Mouse (Mus musculus) forebrain, embryonic 16.5 days (tissue): ENCODE data around the gene Nap1l1. TPM values are rescaled to one million over a fixed set of nuclear protein-coding genes. Genes with fewer than 3 reads are reported as not detected.

Experiments used
- ATAC-seq: fragments of 200-750 bp; cut with Nextera tagmentation; 2 replicates; pipeline ENCODE4 v1.8.0; 2017; ENCODE audit warnings: mild to moderate bottlenecking, moderate library complexity
- H3K27ac ChIP-seq: fragments of 300-500 bp; sonication (generic); 2 replicates; pipeline ENCODE4 v1.5.1; 2014; ENCODE audit warnings: low read length, control low read depth
- H3K27me3 ChIP-seq: fragments of 300-500 bp; sonication (generic); replicated peaks from 2 replicates; pipeline ENCODE4 v1.6.1; 2014; ENCODE audit warnings: low read length; ENCODE audit not compliant: control insufficient read depth, insufficient read depth
- H3K36me3 ChIP-seq: fragments of 300-500 bp; sonication (generic); 2 replicates; pipeline ENCODE4 v1.6.1; 2014; ENCODE audit not compliant: control insufficient read depth, insufficient read depth
- H3K4me1 ChIP-seq: fragments of 300-500 bp; sonication (generic); replicated peaks from 2 replicates; pipeline ENCODE4 v1.6.1; 2014; ENCODE audit warnings: low read length; ENCODE audit not compliant: control insufficient read depth, insufficient read depth
- H3K4me2 ChIP-seq: fragments of 300-500 bp; sonication (generic); 2 replicates; pipeline ENCODE4 v1.6.1; 2014; ENCODE audit warnings: mild to moderate bottlenecking, low read length, control low read depth
- H3K4me3 ChIP-seq: fragments of 300-500 bp; sonication (generic); replicated peaks from 2 replicates; pipeline ENCODE4 v1.5.1; 2014; ENCODE audit warnings: mild to moderate bottlenecking, low read length, control low read depth
- H3K9ac ChIP-seq: fragments of 300-500 bp; sonication (generic); replicated peaks from 2 replicates; pipeline ENCODE4 v1.6.1; 2014; ENCODE audit warnings: low read depth, low read length, control low read depth
- H3K9me3 ChIP-seq: fragments of 300-500 bp; sonication (generic); 2 replicates; pipeline ENCODE4 v1.6.1; 2016; ENCODE audit warnings: low read length; ENCODE audit not compliant: control insufficient read depth
- WGBS: fragments of 180-500 bp; shearing (Covaris S2); extraction: QIAGEN DNeasy Blood & Tissue Kit; methylation state at CpG from one replicate; pipeline ENCODE4 v1.1.7; 2014; 5-methylcytosine and 5-hydroxymethylcytosine counted together
- polyA plus RNA-seq: library from polyadenylated mRNA; unstranded; fragments of >200 nt; fragmentation: Nextera tagmentation; extraction: Ambion mirVana; gene quantifications from 2 replicates; pipeline ENCODE4 v1.2.1, GENCODE M21; 2015

The Nap1l1 gene
- polyA plus RNA-seq, 1 experiment from 2014 or later: 199 TPM

DNA sequence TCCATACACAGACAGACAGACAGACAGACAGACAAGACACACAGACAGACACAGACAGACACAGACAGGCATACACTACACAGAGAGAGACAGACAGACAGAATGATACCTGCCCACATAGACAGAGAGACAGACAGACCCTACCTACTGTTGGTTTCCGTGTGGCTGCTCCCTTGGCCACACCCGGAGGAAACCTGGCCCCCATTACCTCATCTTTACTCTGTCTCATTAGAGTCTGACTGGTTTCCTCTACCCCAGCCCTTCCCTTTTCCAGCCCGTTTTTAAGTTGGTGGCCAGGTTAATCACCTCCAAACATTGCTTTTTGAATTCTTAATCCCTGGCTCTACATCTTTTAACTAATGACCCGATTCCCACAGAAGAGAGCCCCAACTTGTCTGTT, 55.3 kb downstream of the Nap1l1 start:
- 0 out of 2 replicates have a peak, but pooled peaks cover 3% of the 10 kb centered on the region for H3K4me1 ChIP-seq
- 64% methylated on average over 4 of the region's 4 CpGs for WGBS
- H3K9ac ChIP-seq: no peak overlapping the region
- no peak for ATAC-seq
- H3K36me3 ChIP-seq: no peaks in the 10 kb centered on the region
- H3K27me3 ChIP-seq: no peaks in the 10 kb centered on the region; the same call in 1 of the 2 replicates
- H3K27ac ChIP-seq: no peak overlapping the region
- H3K4me3 ChIP-seq: no peak overlapping the region
- H3K9me3 ChIP-seq: no peaks in the 10 kb centered on the region
- H3K4me2 ChIP-seq: no peak overlapping the region

DNA sequence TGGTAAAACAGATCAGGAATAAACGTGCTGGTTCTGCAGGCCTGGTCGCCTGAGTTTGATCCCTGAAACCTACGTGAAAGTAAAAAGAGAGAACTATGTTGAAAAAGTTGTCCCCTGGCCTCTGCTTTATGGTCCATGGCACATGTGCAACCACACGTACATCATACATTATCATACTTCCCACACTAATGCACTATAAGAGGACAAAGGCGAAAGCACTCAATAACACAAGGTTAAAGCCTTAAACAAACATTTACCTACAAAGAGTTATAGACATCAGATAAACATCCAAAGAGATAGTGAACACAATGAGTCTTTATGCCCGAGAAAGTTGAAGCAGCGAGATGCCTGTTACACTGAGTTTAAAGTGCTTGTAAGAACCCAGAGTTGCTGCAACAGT, 57.4 kb downstream of the Nap1l1 start:
- Histone ChIP-seq H3K4me1 (no peaks in the 10 kb centered on the region), H3K27me3 (no peaks in the 10 kb centered on the region), H3K36me3 (no peaks in the 10 kb centered on the region), H3K9ac (no peak overlapping the region), H3K27ac (no peak overlapping the region), H3K4me3 (no peak overlapping the region), H3K9me3 (no peaks in the 10 kb centered on the region), H3K4me2 (no peak overlapping the region)
- ATAC-seq: no peak
- WGBS: 95% methylated on average over 7 of the region's 7 CpGs

DNA sequence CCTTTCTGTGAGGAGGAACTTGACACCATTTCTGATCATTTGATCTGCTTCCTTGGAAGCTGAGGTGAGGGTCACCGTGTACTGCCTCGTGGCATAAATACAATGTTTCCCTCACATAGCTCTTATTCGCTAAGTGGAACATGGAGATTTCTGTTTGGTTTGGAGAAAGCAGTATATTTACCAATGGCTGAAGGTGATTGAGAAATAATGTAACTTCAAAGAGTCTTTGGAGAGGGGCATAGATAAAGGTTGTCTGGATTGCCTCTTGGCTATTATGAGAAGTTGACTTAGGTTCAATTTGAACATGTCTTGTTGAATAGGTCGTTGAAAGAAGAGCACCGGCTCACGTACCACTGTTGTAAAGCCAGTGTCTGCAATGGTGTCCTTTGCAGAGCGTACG, 61.7 kb downstream of the Nap1l1 start:
- Histone ChIP-seq H3K4me3 (no peak overlapping the region), H3K4me2 (no peak overlapping the region), H3K4me1 (no peaks in the 10 kb centered on the region), H3K36me3 (no peaks in the 10 kb centered on the region), H3K9ac (no peak overlapping the region), H3K9me3 (no peaks in the 10 kb centered on the region), H3K27ac (no peak overlapping the region), H3K27me3 (no peaks in the 10 kb centered on the region)
- WGBS: 91% methylated on average over 8 of the region's 8 CpGs
- ATAC-seq: no peak

DNA sequence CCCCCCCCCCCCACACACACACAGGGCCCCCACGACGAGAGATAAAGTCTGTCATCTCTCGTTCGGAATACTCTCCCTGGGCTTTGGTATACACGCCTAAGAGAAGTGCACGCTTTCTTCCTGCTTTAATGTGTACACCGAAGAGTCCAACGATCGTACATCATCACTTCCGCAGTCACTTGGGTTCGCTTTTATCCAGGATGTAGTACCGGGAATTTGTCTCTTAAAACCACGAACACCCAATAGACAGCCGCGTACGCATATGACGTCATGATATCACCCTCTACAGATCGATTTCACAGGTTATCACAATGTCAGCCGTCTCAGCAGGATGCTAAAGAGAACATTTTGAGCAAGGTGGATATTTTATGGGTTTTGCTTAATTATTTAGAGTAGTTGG, 64.4 kb downstream of the Nap1l1 start:
- 86% methylated on average over 19 of the region's 19 CpGs for WGBS
- no peaks in the 10 kb centered on the region for H3K27me3 ChIP-seq
- H3K36me3 ChIP-seq: no peaks in the 10 kb centered on the region
- H3K4me1 ChIP-seq: no peaks in the 10 kb centered on the region
- H3K4me2 ChIP-seq: no peak overlapping the region
- H3K4me3 ChIP-seq: no peak overlapping the region
- no peaks in the 10 kb centered on the region for H3K9me3 ChIP-seq
- H3K27ac ChIP-seq: no peak overlapping the region
- H3K9ac ChIP-seq: no peak overlapping the region
- ATAC-seq: no peak

DNA sequence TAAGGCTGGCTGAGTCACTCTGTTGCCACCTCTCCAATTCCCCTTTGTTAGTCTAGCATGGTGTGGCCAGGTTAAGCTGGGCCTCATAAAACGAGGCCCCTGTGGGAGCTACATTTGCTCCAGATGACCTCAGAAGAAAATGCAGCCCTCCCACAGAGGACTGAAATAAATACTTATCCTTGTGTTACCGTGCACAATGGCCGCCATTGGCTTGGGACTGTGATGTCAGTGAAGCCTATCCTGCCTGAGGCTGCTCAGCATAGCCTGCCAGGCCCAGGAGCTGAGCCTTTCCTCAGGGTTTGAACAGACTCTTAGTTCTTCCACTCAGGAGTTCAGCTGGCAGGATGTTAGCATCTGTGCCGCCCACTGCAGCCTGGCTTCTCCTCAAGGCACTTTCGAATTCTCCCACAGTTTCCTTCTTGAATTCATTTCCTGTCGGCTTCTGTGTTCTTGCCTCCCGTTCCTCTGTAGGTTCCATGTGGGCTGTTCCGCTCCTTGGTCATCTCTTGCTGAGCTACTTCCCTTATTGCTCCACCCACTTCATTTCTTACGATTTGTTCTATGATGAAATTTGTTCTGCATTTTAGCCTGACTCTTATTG, 66.8 kb downstream of the Nap1l1 start:
- no peak overlapping the region for H3K9ac ChIP-seq
- H3K36me3 ChIP-seq: no peaks in the 10 kb centered on the region
- H3K27me3 ChIP-seq: no peaks in the 10 kb centered on the region
- H3K4me1 ChIP-seq: peaks cover 2% of the 10 kb centered on the region; the same call in 1 of the 2 replicates
- H3K9me3 ChIP-seq: no peaks in the 10 kb centered on the region
- 37% methylated on average over 9 of the region's 9 CpGs for WGBS
- no peak overlapping the region for H3K4me3 ChIP-seq
- H3K4me2 ChIP-seq: no peak overlapping the region
- no peak overlapping the region for H3K27ac ChIP-seq
- peak; percentile 49; the same call in 1 of the 2 replicates for ATAC-seq

DNA sequence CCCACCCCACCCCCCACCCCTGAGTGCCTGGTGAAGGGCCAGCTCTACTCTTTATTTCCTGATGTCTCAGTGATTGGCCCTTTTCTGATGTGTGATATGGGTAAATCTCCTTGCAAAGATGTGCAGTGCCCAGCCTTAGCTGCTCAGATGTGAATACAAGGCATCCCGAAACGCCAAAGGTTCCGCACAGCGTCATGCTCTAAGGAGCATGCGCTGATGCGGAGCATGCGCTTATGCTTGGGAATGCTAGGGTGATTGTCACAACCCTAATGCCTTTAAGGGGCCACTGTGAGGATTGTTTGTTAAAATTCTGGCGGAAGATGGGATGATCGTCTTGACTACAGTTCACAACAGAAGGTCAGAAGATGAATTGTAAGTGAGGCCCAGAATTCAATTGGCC, 67.7 kb downstream of the Nap1l1 start:
- H3K27ac ChIP-seq: no peak overlapping the region
- H3K9ac ChIP-seq: no peak overlapping the region
- no peak overlapping the region for H3K4me3 ChIP-seq
- peaks cover 2% of the 10 kb centered on the region; the same call in 1 of the 2 replicates for H3K4me1 ChIP-seq
- no peak overlapping the region for H3K4me2 ChIP-seq
- H3K9me3 ChIP-seq: no peaks in the 10 kb centered on the region
- 81% methylated on average over 9 of the region's 9 CpGs for WGBS
- no peaks in the 10 kb centered on the region for H3K27me3 ChIP-seq
- H3K36me3 ChIP-seq: no peaks in the 10 kb centered on the region
- no peak for ATAC-seq

DNA sequence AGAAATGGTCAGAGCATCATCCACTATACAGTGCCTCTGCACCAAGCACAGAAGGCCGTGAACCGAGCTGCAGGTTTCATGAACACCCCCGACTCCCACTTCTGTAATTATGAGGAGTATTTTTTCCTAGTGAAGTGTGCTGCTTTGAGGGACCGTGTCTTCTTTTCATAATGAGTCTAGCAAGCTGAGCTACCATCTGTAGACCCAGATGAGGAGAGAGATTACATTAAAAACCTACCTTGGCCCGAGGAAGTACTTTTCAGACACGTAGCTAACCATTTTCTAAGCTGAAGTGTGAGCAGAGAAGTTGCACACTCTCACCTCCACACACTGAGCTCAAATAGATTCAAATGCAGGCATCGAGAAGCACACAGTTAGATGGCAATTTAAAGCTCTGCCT, 70.1 kb downstream of the Nap1l1 start:
- no peak overlapping the region for H3K9ac ChIP-seq
- 71% methylated on average over 7 of the region's 7 CpGs for WGBS
- no peak overlapping the region for H3K27ac ChIP-seq
- H3K36me3 ChIP-seq: no peaks in the 10 kb centered on the region
- H3K4me1 ChIP-seq: peaks cover 6% of the 10 kb centered on the region
- no peaks in the 10 kb centered on the region for H3K27me3 ChIP-seq
- no peak for ATAC-seq
- H3K4me3 ChIP-seq: no peak overlapping the region
- H3K9me3 ChIP-seq: no peaks in the 10 kb centered on the region
- H3K4me2 ChIP-seq: no peak overlapping the region

DNA sequence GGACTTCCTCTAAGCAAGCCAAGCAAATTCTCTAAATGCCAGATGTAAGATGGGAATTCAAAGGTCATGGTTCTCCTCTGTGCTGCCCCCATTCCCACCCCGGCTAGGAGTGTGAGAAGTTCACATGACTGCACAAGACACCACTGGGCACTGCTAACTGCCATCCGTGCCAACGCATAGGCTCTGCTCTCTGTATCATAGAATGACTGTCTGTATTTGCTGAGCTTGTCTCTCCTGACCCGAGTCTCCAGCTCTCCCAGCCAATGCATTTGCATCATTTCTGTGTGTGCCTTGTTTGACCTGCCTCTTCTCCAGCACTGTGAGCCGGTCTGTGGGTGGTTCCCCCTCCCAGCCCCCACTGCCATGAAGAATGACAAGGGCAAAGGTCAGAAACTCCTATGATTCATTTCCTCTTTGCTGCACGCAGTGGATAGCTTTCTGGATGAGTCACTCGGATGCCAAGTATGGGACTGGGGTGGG, 70.8 kb downstream of the Nap1l1 start:
- Histone ChIP-seq H3K4me2 (no peak overlapping the region), H3K36me3 (no peaks in the 10 kb centered on the region), H3K4me3 (no peak overlapping the region), H3K9ac (no peak overlapping the region), H3K27ac (no peak overlapping the region), H3K9me3 (no peaks in the 10 kb centered on the region), H3K27me3 (no peaks in the 10 kb centered on the region), H3K4me1 (peaks cover 6% of the 10 kb centered on the region)
- 66% methylated on average over 7 of the region's 7 CpGs for WGBS
- no peak for ATAC-seq

DNA sequence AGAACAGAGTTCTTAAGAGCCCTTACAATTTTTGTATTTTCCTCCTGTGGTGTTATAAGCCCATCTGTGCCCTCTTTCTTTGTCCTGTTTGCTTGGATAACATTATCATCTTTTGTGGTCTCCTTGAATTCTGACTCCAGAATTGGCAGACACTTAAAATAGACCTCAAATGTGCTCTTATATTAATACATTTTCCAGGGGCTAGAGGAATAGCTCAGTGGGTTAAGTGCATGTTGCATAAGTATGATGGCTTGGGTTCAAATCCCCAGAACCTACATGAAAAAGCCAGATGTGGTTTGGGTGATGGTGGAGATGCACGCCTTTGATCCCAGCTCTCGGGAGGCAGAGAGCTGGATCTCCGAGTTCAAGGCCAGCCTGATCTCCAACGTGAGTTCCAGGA, 71.3 kb downstream of the Nap1l1 start:
- no peak overlapping the region for H3K9ac ChIP-seq
- ATAC-seq: no peak
- no peaks in the 10 kb centered on the region for H3K9me3 ChIP-seq
- H3K4me3 ChIP-seq: no peak overlapping the region
- 72% methylated on average over 4 of the region's 4 CpGs for WGBS
- no peaks in the 10 kb centered on the region for H3K36me3 ChIP-seq
- H3K4me1 ChIP-seq: peaks cover 6% of the 10 kb centered on the region
- H3K27ac ChIP-seq: no peak overlapping the region
- no peaks in the 10 kb centered on the region for H3K27me3 ChIP-seq
- H3K4me2 ChIP-seq: no peak overlapping the region

DNA sequence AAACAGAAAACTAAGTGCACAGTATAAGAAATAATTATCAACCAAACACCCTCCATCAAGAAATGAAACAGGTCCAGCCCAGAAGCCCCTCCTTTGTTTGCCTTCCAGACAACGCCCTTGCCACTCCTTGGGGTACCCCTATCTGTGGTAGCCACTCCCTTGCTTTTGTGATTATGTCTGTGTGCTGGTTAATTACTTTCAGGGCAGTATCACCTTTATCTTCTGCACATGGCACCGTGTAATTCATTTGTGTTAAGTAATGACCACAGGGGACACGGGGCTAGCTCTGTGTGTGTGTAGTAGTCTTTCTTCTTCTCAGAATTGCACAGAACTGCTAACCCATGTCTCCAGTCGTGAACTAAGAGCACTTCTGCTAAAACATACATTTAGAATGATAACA, 72.6 kb downstream of the Nap1l1 start:
- 69% methylated on average over 4 of the region's 4 CpGs for WGBS
- ATAC-seq: no peak

More for the DNA sequence above, 72.6 kb downstream of the Nap1l1 start:
- no peaks in the 10 kb centered on the region for H3K36me3 ChIP-seq
- H3K4me1 ChIP-seq: peaks cover 10% of the 10 kb centered on the region
- no peaks in the 10 kb centered on the region for H3K9me3 ChIP-seq
- no peak overlapping the region for H3K4me3 ChIP-seq
- no peaks in the 10 kb centered on the region for H3K27me3 ChIP-seq
- no peak overlapping the region for H3K4me2 ChIP-seq
- no peak overlapping the region for H3K9ac ChIP-seq
- no peak overlapping the region for H3K27ac ChIP-seq
